Mouse (Mus musculus): Measurements from ENCODE around the gene Sptssb. TPM values are rescaled to one million over a fixed set of nuclear protein-coding genes. Genes with fewer than 3 reads are reported as not detected.

The Sptssb gene
- polyA plus RNA-seq, 1 experiment from 2014 or later, result 5.0 TPM

DNA sequence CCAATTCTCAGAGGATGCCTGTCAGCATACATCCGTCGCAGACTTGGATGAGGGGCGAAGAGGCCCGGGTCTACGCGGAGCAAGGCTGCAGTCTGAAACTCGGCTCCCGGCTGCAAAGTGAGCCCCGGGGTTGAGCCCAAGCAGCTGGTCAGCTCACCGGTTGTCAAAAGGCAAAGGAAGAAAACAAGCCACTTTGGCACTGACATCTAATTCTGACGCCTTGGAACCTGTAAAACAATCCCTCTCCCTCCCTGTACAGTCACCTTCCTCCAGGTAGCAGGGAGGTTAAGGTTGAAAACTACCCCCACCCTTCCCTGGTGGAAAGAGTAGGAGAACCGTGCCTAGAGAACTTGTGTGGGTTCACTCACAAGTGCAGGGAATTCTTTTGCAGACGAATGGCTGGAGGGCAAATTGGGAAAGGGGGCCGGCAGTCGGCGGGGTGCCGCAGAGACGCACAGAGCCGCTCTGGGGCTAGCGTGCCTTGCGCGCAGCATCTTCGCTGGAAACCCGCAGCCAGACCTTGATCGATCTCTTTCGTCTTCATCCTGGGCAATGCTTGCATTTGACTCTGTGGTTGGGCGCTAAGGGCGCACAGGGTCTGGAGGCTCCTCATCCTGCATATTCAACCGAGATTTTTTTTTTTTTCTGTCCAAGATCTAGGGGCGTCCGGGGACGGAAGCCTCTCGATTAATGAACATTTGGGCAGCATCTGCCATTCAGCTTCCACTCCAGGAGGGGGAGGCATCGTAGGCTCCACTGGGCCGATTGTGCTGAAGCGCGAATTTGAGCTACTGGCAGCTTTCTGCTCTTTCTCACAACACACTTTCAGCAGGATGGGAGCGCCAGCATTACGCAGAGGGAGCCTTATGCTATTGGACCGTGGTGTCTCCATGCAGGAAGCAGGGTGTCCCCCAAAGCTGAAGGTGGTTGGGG is 1.1 kb upstream of the Sptssb start:
- Histone ChIP-seq H3K4me1 (ENCODE audit: insufficient read depth, low read depth, low read length) (0 out of 2 replicates have a peak, but pooled peaks cover 3% of the 10 kb centered on the region), H3K36me3 (ENCODE audit: insufficient read depth, low read length) (no peaks in the 10 kb centered on the region), H3K27ac (ENCODE audit: low read length) (no peak overlapping the region), H3K4me3 (ENCODE audit: low read depth, low read length) (peak overlapping the region; percentile 22), H3K27me3 (replicated peaks; ENCODE audit: insufficient read depth, low read length) (no peaks in the 10 kb centered on the region), H3K4me2 (replicated peaks; ENCODE audit: low read depth, low read length) (peak overlapping the region; percentile 64), H3K9ac (replicated peaks; ENCODE audit: low read depth) (no peak overlapping the region), H3K9me3 (ENCODE audit: low read length) (no peaks in the 10 kb centered on the region)
- DNase-seq (ENCODE audit: low spot score) (peak; percentile 47), ATAC-seq (peak; percentile 30)
- peak; percentile 37 for TF ChIP-seq CTCF (IDR thresholded peaks at IDR 0.05)
- no peak for TF ChIP-seq EP300 (IDR thresholded peaks at IDR 0.05)
- under 1% methylated on average over 40 of the region's 40 CpGs for WGBS

DNA sequence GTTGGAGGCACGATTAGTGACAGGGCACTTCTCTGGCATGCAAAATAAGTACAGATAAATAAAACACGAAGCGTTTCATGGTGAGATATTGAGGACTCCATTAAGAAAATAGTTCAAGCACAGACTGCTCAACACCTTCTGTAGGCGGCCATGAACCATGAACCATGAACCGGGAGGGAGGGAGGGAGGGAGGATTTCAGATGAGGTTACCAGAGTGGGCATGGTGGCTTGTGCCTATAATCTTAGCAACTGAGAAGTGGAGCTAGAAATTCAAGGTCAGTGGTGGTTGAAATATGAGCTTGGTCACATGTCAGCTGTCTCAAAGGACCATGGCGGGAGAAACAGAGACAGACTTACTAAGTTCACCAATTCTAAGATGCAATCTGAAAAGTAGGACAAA is 20.3 kb downstream of the Sptssb start:
- H3K27ac ChIP-seq (ENCODE audit: low read length), result no peak overlapping the region
- H3K9me3 ChIP-seq (ENCODE audit: low read length), result no peaks in the 10 kb centered on the region
- no peaks in the 10 kb centered on the region for H3K36me3 ChIP-seq (ENCODE audit: insufficient read depth, low read length)
- no peak for TF ChIP-seq EP300 (IDR thresholded peaks at IDR 0.05)
- TF ChIP-seq CTCF (IDR thresholded peaks at IDR 0.05), result no peak
- no peak for DNase-seq (ENCODE audit: low spot score)
- no peaks in the 10 kb centered on the region for H3K27me3 ChIP-seq (replicated peaks; ENCODE audit: insufficient read depth, low read length)
- ATAC-seq, result no peak
- no peaks in the 10 kb centered on the region for H3K4me1 ChIP-seq (ENCODE audit: insufficient read depth, low read depth, low read length)
- 83% methylated on average over 6 of the region's 6 CpGs for WGBS
- H3K4me2 ChIP-seq (replicated peaks; ENCODE audit: low read depth, low read length), result no peak overlapping the region
- no peak overlapping the region for H3K4me3 ChIP-seq (ENCODE audit: low read depth, low read length)
- no peak overlapping the region for H3K9ac ChIP-seq (replicated peaks; ENCODE audit: low read depth)

GRCm38 (mm10) chr3:69829532-69829931 is 30.2 kb downstream of the Sptssb start:
- TF ChIP-seq CTCF (IDR thresholded peaks at IDR 0.05), result no peak
- no peak for TF ChIP-seq EP300 (IDR thresholded peaks at IDR 0.05)
- H3K27ac ChIP-seq (ENCODE audit: low read length), result no peak overlapping the region
- H3K4me1 ChIP-seq (ENCODE audit: insufficient read depth, low read depth, low read length), result no peaks in the 10 kb centered on the region
- H3K9me3 ChIP-seq (ENCODE audit: low read length), result no peaks in the 10 kb centered on the region
- no peak overlapping the region for H3K4me2 ChIP-seq (replicated peaks; ENCODE audit: low read depth, low read length)
- H3K4me3 ChIP-seq (ENCODE audit: low read depth, low read length), result no peak overlapping the region
- no peak overlapping the region for H3K9ac ChIP-seq (replicated peaks; ENCODE audit: low read depth)
- ATAC-seq (no peak), DNase-seq (ENCODE audit: low spot score) (no peak)
- H3K27me3 ChIP-seq (replicated peaks; ENCODE audit: insufficient read depth, low read length), result no peaks in the 10 kb centered on the region
- 80% methylated on average over 8 of the region's 8 CpGs for WGBS
- H3K36me3 ChIP-seq (ENCODE audit: insufficient read depth, low read length), result no peaks in the 10 kb centered on the region

GRCm38 (mm10) chr3:69824536-69824935 is 35.2 kb downstream of the Sptssb start:
- Histone ChIP-seq H3K9ac (replicated peaks; ENCODE audit: low read depth) (no peak overlapping the region), H3K27me3 (replicated peaks; ENCODE audit: insufficient read depth, low read length) (no peaks in the 10 kb centered on the region), H3K9me3 (ENCODE audit: low read length) (no peaks in the 10 kb centered on the region), H3K4me3 (ENCODE audit: low read depth, low read length) (no peak overlapping the region), H3K36me3 (ENCODE audit: insufficient read depth, low read length) (no peaks in the 10 kb centered on the region), H3K4me1 (ENCODE audit: insufficient read depth, low read depth, low read length) (no peaks in the 10 kb centered on the region), H3K27ac (ENCODE audit: low read length) (no peak overlapping the region), H3K4me2 (replicated peaks; ENCODE audit: low read depth, low read length) (no peak overlapping the region)
- DNase-seq (ENCODE audit: low spot score) (no peak), ATAC-seq (no peak)
- WGBS, result 87% methylated on average over 1 of the region's 1 CpGs
- no peak for TF ChIP-seq CTCF (IDR thresholded peaks at IDR 0.05)

GRCm38 (mm10) chr3:69820614-69821013 is 39.1 kb downstream of the Sptssb start:
- no peaks in the 10 kb centered on the region for H3K36me3 ChIP-seq (ENCODE audit: insufficient read depth, low read length)
- 72% methylated on average over 7 of the region's 7 CpGs for whole genome bisulfite sequencing
- H3K9me3 ChIP-seq (ENCODE audit: low read length), result no peaks in the 10 kb centered on the region
- no peak overlapping the region for H3K4me2 ChIP-seq (replicated peaks; ENCODE audit: low read depth, low read length)
- no peak for TF ChIP-seq EP300 (IDR thresholded peaks at IDR 0.05)
- TF ChIP-seq CTCF (IDR thresholded peaks at IDR 0.05), result no peak
- H3K27me3 ChIP-seq (replicated peaks; ENCODE audit: insufficient read depth, low read length), result no peaks in the 10 kb centered on the region
- H3K4me1 ChIP-seq (ENCODE audit: insufficient read depth, low read depth, low read length), result no peaks in the 10 kb centered on the region
- ATAC-seq (no peak), DNase-seq (ENCODE audit: low spot score) (no peak)
- no peak overlapping the region for H3K27ac ChIP-seq (ENCODE audit: low read length)
- no peak overlapping the region for H3K4me3 ChIP-seq (ENCODE audit: low read depth, low read length)
- H3K9ac ChIP-seq (replicated peaks; ENCODE audit: low read depth), result no peak overlapping the region

- 42% methylated on average over 3 of the region's 3 CpGs for WGBS
- no peak for DNase-seq (ENCODE audit: low spot score)
- H3K4me3 ChIP-seq (ENCODE audit: low read depth, low read length), result no peak overlapping the region
- no peak for TF ChIP-seq EP300 (IDR thresholded peaks at IDR 0.05)
- no peaks in the 10 kb centered on the region for H3K36me3 ChIP-seq (ENCODE audit: insufficient read depth, low read length)
- H3K9me3 ChIP-seq (ENCODE audit: low read length), result no peaks in the 10 kb centered on the region
- ATAC-seq, result no peak
- no peak overlapping the region for H3K4me2 ChIP-seq (replicated peaks; ENCODE audit: low read depth, low read length)
- H3K9ac ChIP-seq (replicated peaks; ENCODE audit: low read depth), result no peak overlapping the region
- H3K27me3 ChIP-seq (replicated peaks; ENCODE audit: insufficient read depth, low read length), result no peaks in the 10 kb centered on the region
- no peak overlapping the region for H3K27ac ChIP-seq (ENCODE audit: low read length)
- no peaks in the 10 kb centered on the region for H3K4me1 ChIP-seq (ENCODE audit: insufficient read depth, low read depth, low read length)
Measured at GRCm38 (mm10) chr3:69819851-69820200, 39.9 kb downstream of the Sptssb start.
